Mouse (Mus musculus) kidney, adult 9 months (tissue): ENCODE measurements around the gene Olfr849.

Experiments
- DNase-seq: peaks from one replicate; pipeline ENCODE4 v3.0.0; 2022

The Olfr849 gene

GRCm38 (mm10) chr9:19439966-19440365, at the start of gene Olfr849:
Gene Olfr849, plus strand, starts transcription at chr9:19440266.
- DNase-seq, result no peak

DNA sequence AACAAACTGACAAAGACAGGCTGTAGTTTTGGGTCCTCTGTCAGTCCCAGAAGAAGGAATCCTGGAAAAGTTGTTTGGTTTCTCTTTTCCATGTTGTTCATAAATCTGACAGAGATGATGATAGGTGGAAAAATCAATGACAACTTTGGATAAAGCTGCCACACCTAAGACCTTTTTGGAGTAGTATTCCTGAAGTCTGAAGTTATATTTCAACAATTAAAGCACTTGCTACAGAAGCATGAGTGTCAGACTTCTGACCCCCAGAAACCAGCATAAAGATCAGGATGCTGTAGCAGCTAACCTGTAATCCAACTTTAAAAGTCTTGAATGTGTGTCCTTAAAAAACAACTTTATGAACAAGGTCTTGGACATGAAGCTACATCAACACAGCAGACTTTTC, 38.1 kb downstream of the Olfr849 start, which contains the start of gene Olfr850:
Gene Olfr850 (minus strand): TSS at position 101 of the 400 bp plus-strand sequence.
- no peak for DNase-seq

DNA sequence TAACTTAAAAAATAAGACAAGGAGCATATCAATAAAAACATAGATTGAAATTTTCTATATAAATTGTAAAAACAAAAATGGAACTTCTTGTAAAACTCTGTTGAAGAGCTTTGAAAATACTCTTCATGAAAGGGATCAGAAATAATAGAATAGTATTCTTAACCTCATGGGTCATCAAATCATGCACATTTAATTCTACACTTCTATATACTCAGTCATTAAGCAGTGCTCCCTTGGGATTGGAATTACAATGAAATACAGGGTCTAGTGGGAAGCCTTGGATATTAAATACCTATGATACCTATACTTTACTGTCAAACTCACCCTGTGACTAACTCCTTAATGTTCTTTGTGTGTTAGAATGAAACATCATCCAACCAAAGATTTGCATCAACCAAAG, 52.9 kb downstream of the Olfr849 start, which contains the start of gene Olfr851:
Gene Olfr851 (plus strand): TSS at position 301 of the 400 bp plus-strand sequence.
- DNase-seq, result no peak
